Mouse (Mus musculus): ENCODE measurements at regions not wholly inside any gene's neighbourhood (a gene's known extent, or its start where the extent isn't known, plus 50 kb on each side); places are given as distances from the start of the nearest gene placed in this dataset.

- Histone ChIP-seq H3K27me3 (ENCODE audit: control insufficient read depth, insufficient read depth, low read length) (no peaks in the 10 kb centered on the region), H3K4me2 (replicated peaks; ENCODE audit: low read depth, low read length) (no peak overlapping the region), H3K9me3 (ENCODE audit: control insufficient read depth, low read depth, low read length) (no peaks in the 10 kb centered on the region), H3K4me1 (ENCODE audit: control insufficient read depth, insufficient read depth, low read length) (peaks cover 17% of the 10 kb centered on the region), H3K4me3 (ENCODE audit: low read depth, low read length) (no peak overlapping the region), H3K27ac (ENCODE audit: low read length) (no peak overlapping the region), H3K36me3 (ENCODE audit: control insufficient read depth, insufficient read depth, low read length) (no peaks in the 10 kb centered on the region), H3K9ac (replicated peaks; ENCODE audit: low read depth, low read length) (no peak overlapping the region)
- 67% methylated on average over 9 of the region's 9 CpGs for WGBS
- no peak for ATAC-seq (ENCODE audit: insufficient number of reproducible peaks, insufficient read depth, low FRiP score, low read depth)
Measured at GRCm38 (mm10) chr13:52083601-52084455, 237.3 kb downstream of the Gadd45g start.

- Histone ChIP-seq H3K4me2 (replicated peaks; ENCODE audit: low read depth, low read length) (no peak overlapping the region), H3K27me3 (ENCODE audit: control insufficient read depth, insufficient read depth, low read length) (no peaks in the 10 kb centered on the region), H3K4me3 (ENCODE audit: low read depth, low read length) (no peak overlapping the region), H3K9me3 (ENCODE audit: control insufficient read depth, low read depth, low read length) (no peaks in the 10 kb centered on the region), H3K4me1 (ENCODE audit: control insufficient read depth, insufficient read depth, low read length) (peaks cover 10% of the 10 kb centered on the region), H3K27ac (ENCODE audit: low read length) (no peak overlapping the region), H3K36me3 (ENCODE audit: control insufficient read depth, insufficient read depth, low read length) (no peaks in the 10 kb centered on the region), H3K9ac (replicated peaks; ENCODE audit: low read depth, low read length) (no peak overlapping the region)
- WGBS: 30% methylated on average over 3 of the region's 3 CpGs
- no peak for ATAC-seq (ENCODE audit: insufficient number of reproducible peaks, insufficient read depth, low FRiP score, low read depth)
Measured at GRCm38 (mm10) chr13:52085110-52085509, 238.6 kb downstream of the Gadd45g start.

GRCm38 (mm10) chr13:52088319-52088718, 241.8 kb downstream of the Gadd45g start:
- Histone ChIP-seq H3K4me3 (ENCODE audit: low read depth, low read length) (no peak overlapping the region), H3K36me3 (ENCODE audit: control insufficient read depth, insufficient read depth, low read length) (no peaks in the 10 kb centered on the region), H3K4me1 (ENCODE audit: control insufficient read depth, insufficient read depth, low read length) (peaks cover 5% of the 10 kb centered on the region; the same call in 1 of the 2 replicates), H3K9me3 (ENCODE audit: control insufficient read depth, low read depth, low read length) (no peaks in the 10 kb centered on the region), H3K4me2 (replicated peaks; ENCODE audit: low read depth, low read length) (no peak overlapping the region), H3K27ac (ENCODE audit: low read length) (no peak overlapping the region), H3K9ac (replicated peaks; ENCODE audit: low read depth, low read length) (no peak overlapping the region), H3K27me3 (ENCODE audit: control insufficient read depth, insufficient read depth, low read length) (no peaks in the 10 kb centered on the region)
- no peak for ATAC-seq (ENCODE audit: insufficient number of reproducible peaks, insufficient read depth, low FRiP score, low read depth)
- 42% methylated on average over 8 of the region's 8 CpGs for WGBS

GRCm38 (mm10) chr13:52090365-52090764, 243.9 kb downstream of the Gadd45g start:
- 73% methylated on average over 4 of the region's 4 CpGs for WGBS
- no peaks in the 10 kb centered on the region for H3K9me3 ChIP-seq (ENCODE audit: control insufficient read depth, low read depth, low read length)
- ATAC-seq (ENCODE audit: insufficient number of reproducible peaks, insufficient read depth, low FRiP score, low read depth): no peak
- H3K4me2 ChIP-seq (replicated peaks; ENCODE audit: low read depth, low read length): no peak overlapping the region
- H3K4me1 ChIP-seq (ENCODE audit: control insufficient read depth, insufficient read depth, low read length): no peaks in the 10 kb centered on the region
- H3K4me3 ChIP-seq (ENCODE audit: low read depth, low read length): no peak overlapping the region
- H3K9ac ChIP-seq (replicated peaks; ENCODE audit: low read depth, low read length): no peak overlapping the region
- no peak overlapping the region for H3K27ac ChIP-seq (ENCODE audit: low read length)
- H3K36me3 ChIP-seq (ENCODE audit: control insufficient read depth, insufficient read depth, low read length): no peaks in the 10 kb centered on the region
- H3K27me3 ChIP-seq (ENCODE audit: control insufficient read depth, insufficient read depth, low read length): no peaks in the 10 kb centered on the region

- no peaks in the 10 kb centered on the region for H3K27me3 ChIP-seq (ENCODE audit: control insufficient read depth, insufficient read depth, low read length)
- H3K36me3 ChIP-seq (ENCODE audit: control insufficient read depth, insufficient read depth, low read length): no peaks in the 10 kb centered on the region
- no peaks in the 10 kb centered on the region for H3K9me3 ChIP-seq (ENCODE audit: control insufficient read depth, low read depth, low read length)
- H3K4me1 ChIP-seq (ENCODE audit: control insufficient read depth, insufficient read depth, low read length): no peaks in the 10 kb centered on the region
- no peak overlapping the region for H3K4me3 ChIP-seq (ENCODE audit: low read depth, low read length)
- H3K9ac ChIP-seq (replicated peaks; ENCODE audit: low read depth, low read length): no peak overlapping the region
- no peak overlapping the region for H3K4me2 ChIP-seq (replicated peaks; ENCODE audit: low read depth, low read length)
- 81% methylated on average over 7 of the region's 7 CpGs for WGBS
- H3K27ac ChIP-seq (ENCODE audit: low read length): no peak overlapping the region
- no peak for ATAC-seq (ENCODE audit: insufficient number of reproducible peaks, insufficient read depth, low FRiP score, low read depth)
Measured at GRCm38 (mm10) chr13:52094785-52095184, 248.3 kb downstream of the Gadd45g start.

GRCm38 (mm10) chr13:52096506-52096905, 250.0 kb downstream of the Gadd45g start:
- WGBS: 66% methylated on average over 7 of the region's 7 CpGs
- no peak overlapping the region for H3K4me2 ChIP-seq (replicated peaks; ENCODE audit: low read depth, low read length)
- peaks cover 5% of the 10 kb centered on the region; the same call in 1 of the 2 replicates for H3K4me1 ChIP-seq (ENCODE audit: control insufficient read depth, insufficient read depth, low read length)
- no peak overlapping the region for H3K9ac ChIP-seq (replicated peaks; ENCODE audit: low read depth, low read length)
- no peak overlapping the region for H3K4me3 ChIP-seq (ENCODE audit: low read depth, low read length)
- ATAC-seq (ENCODE audit: insufficient number of reproducible peaks, insufficient read depth, low FRiP score, low read depth): no peak
- H3K27me3 ChIP-seq (ENCODE audit: control insufficient read depth, insufficient read depth, low read length): no peaks in the 10 kb centered on the region
- H3K27ac ChIP-seq (ENCODE audit: low read length): no peak overlapping the region
- H3K36me3 ChIP-seq (ENCODE audit: control insufficient read depth, insufficient read depth, low read length): no peaks in the 10 kb centered on the region
- no peaks in the 10 kb centered on the region for H3K9me3 ChIP-seq (ENCODE audit: control insufficient read depth, low read depth, low read length)

GRCm38 (mm10) chr13:52105989-52106642, 259.6 kb downstream of the Gadd45g start:
- Histone ChIP-seq H3K27ac (ENCODE audit: low read length) (no peak overlapping the region), H3K36me3 (ENCODE audit: control insufficient read depth, insufficient read depth, low read length) (no peaks in the 10 kb centered on the region), H3K9ac (replicated peaks; ENCODE audit: low read depth, low read length) (no peak overlapping the region), H3K4me2 (replicated peaks; ENCODE audit: low read depth, low read length) (no peak overlapping the region), H3K27me3 (ENCODE audit: control insufficient read depth, insufficient read depth, low read length) (no peaks in the 10 kb centered on the region), H3K9me3 (ENCODE audit: control insufficient read depth, low read depth, low read length) (no peaks in the 10 kb centered on the region), H3K4me3 (ENCODE audit: low read depth, low read length) (no peak overlapping the region), H3K4me1 (ENCODE audit: control insufficient read depth, insufficient read depth, low read length) (0 out of 2 replicates have a peak, but pooled peaks cover 4% of the 10 kb centered on the region)
- ATAC-seq (ENCODE audit: insufficient number of reproducible peaks, insufficient read depth, low FRiP score, low read depth): no peak
- WGBS: 42% methylated on average over 9 of the region's 9 CpGs

- Histone ChIP-seq H3K27me3 (ENCODE audit: control insufficient read depth, insufficient read depth, low read length) (no peaks in the 10 kb centered on the region), H3K4me2 (replicated peaks; ENCODE audit: low read depth, low read length) (no peak overlapping the region), H3K36me3 (ENCODE audit: control insufficient read depth, insufficient read depth, low read length) (no peaks in the 10 kb centered on the region), H3K4me3 (ENCODE audit: low read depth, low read length) (no peak overlapping the region), H3K4me1 (ENCODE audit: control insufficient read depth, insufficient read depth, low read length) (0 out of 2 replicates have a peak, but pooled peaks cover 4% of the 10 kb centered on the region), H3K9me3 (ENCODE audit: control insufficient read depth, low read depth, low read length) (no peaks in the 10 kb centered on the region), H3K27ac (ENCODE audit: low read length) (no peak overlapping the region), H3K9ac (replicated peaks; ENCODE audit: low read depth, low read length) (no peak overlapping the region)
- no peak for ATAC-seq (ENCODE audit: insufficient number of reproducible peaks, insufficient read depth, low FRiP score, low read depth)
- 56% methylated on average over 8 of the region's 8 CpGs for WGBS
Measured at GRCm38 (mm10) chr13:52108349-52108921, 262.0 kb downstream of the Gadd45g start.

All from stomach, embryonic 14.5 days (tissue).